Mouse (Mus musculus): ENCODE data around the gene Atp10a. TPM values are rescaled to one million over a fixed set of nuclear protein-coding genes. Genes with fewer than 3 reads are reported as not detected.

Atp10a gene
- polyA plus RNA-seq, 1 experiment, result 9.9 TPM

DNA sequence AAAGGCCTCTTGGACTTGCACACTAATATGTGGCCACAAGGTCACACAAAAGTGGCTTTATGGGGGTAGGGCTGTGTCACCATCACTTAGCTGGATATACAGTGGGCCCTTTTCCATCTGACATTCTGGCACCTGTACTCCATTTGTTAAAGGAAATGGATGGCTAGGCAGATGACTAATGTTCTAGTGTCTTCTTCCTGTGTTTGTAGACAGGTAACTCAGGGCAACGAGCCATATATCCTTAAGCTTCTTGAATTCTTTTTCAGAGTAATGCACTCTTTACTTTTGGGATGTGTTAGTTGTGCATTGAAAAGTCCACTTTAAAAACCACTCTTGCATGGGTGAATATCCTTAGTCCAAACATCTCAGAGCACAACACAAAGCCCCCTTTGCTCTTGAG, 30.0 kb downstream of the Atp10a start:
- H3K36me3 ChIP-seq (ENCODE audit: control insufficient read depth, insufficient read depth, low read length, poor library complexity, severe bottlenecking), result no peaks in the 10 kb centered on the region
- no peaks in the 10 kb centered on the region for H3K4me1 ChIP-seq (ENCODE audit: control insufficient read depth, insufficient read depth, low read length)
- no peaks in the 10 kb centered on the region for H3K9me3 ChIP-seq (replicated peaks; ENCODE audit: control insufficient read depth, insufficient read depth, low read length, poor library complexity, severe bottlenecking)
- no peak overlapping the region for H3K27ac ChIP-seq (ENCODE audit: insufficient read depth, low read length)
- H3K27me3 ChIP-seq (ENCODE audit: control insufficient read depth, insufficient read depth, low read length, poor library complexity, severe bottlenecking), result no peaks in the 10 kb centered on the region
- TF ChIP-seq EP300 (IDR thresholded peaks at IDR 0.05; ENCODE audit: insufficient read depth, low read depth, low read length), result no peak
- no peak for TF ChIP-seq CTCF (IDR thresholded peaks at IDR 0.05; ENCODE audit: low read depth, low read length)
- TF ChIP-seq POLR2A (IDR thresholded peaks at IDR 0.05; ENCODE audit: insufficient read depth, low read length), result no peak
- no peak overlapping the region for H3K9ac ChIP-seq (ENCODE audit: low read depth, poor library complexity, severe bottlenecking)
- no peak overlapping the region for H3K4me3 ChIP-seq (ENCODE audit: low read depth, low read length)

DNA sequence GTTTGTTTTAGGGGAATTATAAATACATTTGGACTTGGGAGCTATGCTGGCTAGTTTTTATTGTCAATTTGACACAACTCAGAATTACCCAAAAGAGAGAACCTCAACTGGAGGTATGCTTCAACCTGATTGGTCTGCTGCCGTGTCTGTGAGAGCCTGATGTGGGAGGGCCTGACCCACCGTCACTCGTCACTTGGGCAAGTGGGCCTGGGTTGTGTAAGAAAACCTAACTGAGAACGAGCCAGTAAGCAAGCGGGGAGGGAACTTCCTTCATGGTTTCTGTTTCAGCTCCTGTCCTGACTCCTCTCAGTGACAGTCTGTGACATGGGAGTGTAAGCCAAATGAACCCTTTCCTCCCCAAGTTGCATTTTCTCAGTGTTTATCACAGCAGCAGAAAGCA, 30.6 kb downstream of the Atp10a start:
- Histone ChIP-seq H3K27me3 (ENCODE audit: control insufficient read depth, insufficient read depth, low read length, poor library complexity, severe bottlenecking) (no peaks in the 10 kb centered on the region), H3K27ac (ENCODE audit: insufficient read depth, low read length) (no peak overlapping the region)

DNA sequence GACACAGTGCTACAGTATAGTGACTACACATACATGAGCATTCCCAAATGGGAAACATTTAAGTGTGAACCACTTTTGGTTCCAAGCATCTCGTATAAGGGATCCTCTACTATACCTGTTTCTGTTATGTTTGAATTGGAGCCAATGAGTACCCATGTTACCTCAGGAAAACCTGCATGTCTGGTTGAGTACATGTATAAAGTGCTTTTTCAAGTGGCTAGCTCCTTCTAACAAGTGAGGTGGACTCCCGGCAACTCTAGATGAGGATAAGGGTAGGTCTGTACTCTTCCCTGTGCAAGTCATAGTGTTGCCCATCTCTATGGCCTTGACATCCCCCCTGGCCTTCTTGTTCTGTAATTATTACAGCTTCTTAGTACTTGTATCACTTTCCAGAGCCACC, 31.0 kb downstream of the Atp10a start:
- H3K36me3 ChIP-seq (ENCODE audit: control insufficient read depth, insufficient read depth, low read length, poor library complexity, severe bottlenecking), result no peaks in the 10 kb centered on the region
- no peak overlapping the region for H3K9ac ChIP-seq (ENCODE audit: low read depth, poor library complexity, severe bottlenecking)
- no peak for TF ChIP-seq CTCF (IDR thresholded peaks at IDR 0.05; ENCODE audit: low read depth, low read length)
- TF ChIP-seq EP300 (IDR thresholded peaks at IDR 0.05; ENCODE audit: insufficient read depth, low read depth, low read length), result no peak
- no peak for TF ChIP-seq POLR2A (IDR thresholded peaks at IDR 0.05; ENCODE audit: insufficient read depth, low read length)
- no peaks in the 10 kb centered on the region for H3K27me3 ChIP-seq (ENCODE audit: control insufficient read depth, insufficient read depth, low read length, poor library complexity, severe bottlenecking)
- no peaks in the 10 kb centered on the region for H3K9me3 ChIP-seq (replicated peaks; ENCODE audit: control insufficient read depth, insufficient read depth, low read length, poor library complexity, severe bottlenecking)
- no peak overlapping the region for H3K27ac ChIP-seq (ENCODE audit: insufficient read depth, low read length)
- no peaks in the 10 kb centered on the region for H3K4me1 ChIP-seq (ENCODE audit: control insufficient read depth, insufficient read depth, low read length)
- H3K4me3 ChIP-seq (ENCODE audit: low read depth, low read length), result no peak overlapping the region

More for the DNA sequence above, 30.6 kb downstream of the Atp10a start:
- no peak overlapping the region for H3K9ac ChIP-seq (ENCODE audit: low read depth, poor library complexity, severe bottlenecking)
- no peaks in the 10 kb centered on the region for H3K9me3 ChIP-seq (replicated peaks; ENCODE audit: control insufficient read depth, insufficient read depth, low read length, poor library complexity, severe bottlenecking)
- H3K4me1 ChIP-seq (ENCODE audit: control insufficient read depth, insufficient read depth, low read length), result no peaks in the 10 kb centered on the region
- TF ChIP-seq CTCF (IDR thresholded peaks at IDR 0.05; ENCODE audit: low read depth, low read length) (no peak), EP300 (IDR thresholded peaks at IDR 0.05; ENCODE audit: insufficient read depth, low read depth, low read length) (no peak), POLR2A (IDR thresholded peaks at IDR 0.05; ENCODE audit: insufficient read depth, low read length) (no peak)
- no peak overlapping the region for H3K4me3 ChIP-seq (ENCODE audit: low read depth, low read length)
- H3K36me3 ChIP-seq (ENCODE audit: control insufficient read depth, insufficient read depth, low read length, poor library complexity, severe bottlenecking), result no peaks in the 10 kb centered on the region

DNA sequence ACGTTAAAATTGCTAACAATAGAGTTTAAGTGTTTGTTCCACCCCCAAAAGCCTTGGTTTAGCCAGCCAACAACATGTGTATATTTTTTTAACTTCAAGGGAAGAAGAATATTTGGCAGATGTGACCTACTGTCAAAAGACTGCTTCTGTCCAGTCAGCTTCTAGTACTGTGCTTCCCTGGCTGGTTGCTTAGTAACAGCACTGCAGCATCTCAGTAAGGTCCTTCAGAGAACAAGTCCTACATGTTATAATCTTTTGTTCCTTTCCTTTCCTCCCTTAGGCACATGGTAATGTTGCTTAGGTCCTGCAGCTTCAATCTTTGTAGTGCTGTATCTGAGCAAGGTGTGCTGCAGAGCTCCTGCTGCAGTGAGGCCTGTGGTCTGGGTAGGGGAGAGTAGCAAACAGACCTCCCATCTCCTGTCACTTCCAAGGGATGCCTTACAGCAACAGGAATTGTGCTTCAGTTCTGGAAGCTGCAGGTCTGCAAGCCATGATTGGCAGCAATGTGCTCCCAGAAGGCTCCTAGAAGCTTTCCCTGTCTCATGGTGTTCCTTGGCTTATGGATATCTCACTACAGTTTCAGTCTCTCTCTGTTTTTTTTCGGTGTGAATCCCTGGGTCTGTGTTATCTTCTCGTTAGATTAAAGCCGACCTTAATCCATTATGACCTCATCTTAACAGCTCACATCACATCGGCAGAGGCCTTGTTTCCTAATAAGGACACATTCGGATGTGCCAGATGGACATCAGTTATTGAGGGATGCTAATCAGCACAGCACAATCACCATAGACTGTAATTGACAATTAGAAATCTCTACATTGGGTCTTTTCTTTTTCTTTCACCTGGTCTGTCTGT, 34.3 kb downstream of the Atp10a start:
- Histone ChIP-seq H3K9ac (ENCODE audit: low read depth, poor library complexity, severe bottlenecking) (no peak overlapping the region), H3K4me1 (ENCODE audit: control insufficient read depth, insufficient read depth, low read length) (no peaks in the 10 kb centered on the region), H3K4me3 (ENCODE audit: low read depth, low read length) (no peak overlapping the region), H3K27ac (ENCODE audit: insufficient read depth, low read length) (no peak overlapping the region), H3K27me3 (ENCODE audit: control insufficient read depth, insufficient read depth, low read length, poor library complexity, severe bottlenecking) (no peaks in the 10 kb centered on the region), H3K9me3 (replicated peaks; ENCODE audit: control insufficient read depth, insufficient read depth, low read length, poor library complexity, severe bottlenecking) (no peaks in the 10 kb centered on the region), H3K36me3 (ENCODE audit: control insufficient read depth, insufficient read depth, low read length, poor library complexity, severe bottlenecking) (no peaks in the 10 kb centered on the region)
- TF ChIP-seq EP300 (IDR thresholded peaks at IDR 0.05; ENCODE audit: insufficient read depth, low read depth, low read length) (no peak), CTCF (IDR thresholded peaks at IDR 0.05; ENCODE audit: low read depth, low read length) (no peak), POLR2A (IDR thresholded peaks at IDR 0.05; ENCODE audit: insufficient read depth, low read length) (no peak)

DNA sequence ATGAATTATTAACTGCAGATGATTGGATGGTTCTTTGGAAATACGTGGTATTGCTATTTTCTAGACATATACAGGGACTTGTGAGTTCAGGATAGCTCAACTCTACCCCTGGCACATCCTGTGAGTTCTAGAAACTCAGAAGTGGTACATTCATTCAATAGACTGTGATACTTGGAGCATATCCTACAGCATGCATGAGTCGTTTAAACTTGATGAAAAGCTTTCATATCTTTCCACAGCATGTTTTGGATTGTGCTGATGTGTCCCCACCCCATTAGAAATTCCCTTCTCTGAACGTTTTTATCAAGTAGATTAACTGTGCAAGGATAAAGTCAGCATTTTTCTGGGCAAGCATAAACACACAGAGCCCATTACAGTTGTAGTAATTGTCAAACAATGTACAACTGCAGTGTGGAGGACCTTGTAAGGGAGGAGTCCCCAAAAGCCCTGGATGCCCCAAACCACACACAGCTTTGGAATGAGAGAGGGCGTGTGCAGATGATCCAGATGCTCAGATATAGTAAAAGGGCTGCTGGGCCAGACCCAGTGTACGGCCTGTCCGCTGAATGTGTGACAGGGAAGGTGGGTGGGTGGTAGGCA, 35.1 kb downstream of the Atp10a start:
- Histone ChIP-seq H3K9me3 (replicated peaks; ENCODE audit: control insufficient read depth, insufficient read depth, low read length, poor library complexity, severe bottlenecking) (no peaks in the 10 kb centered on the region), H3K36me3 (ENCODE audit: control insufficient read depth, insufficient read depth, low read length, poor library complexity, severe bottlenecking) (no peaks in the 10 kb centered on the region), H3K4me1 (ENCODE audit: control insufficient read depth, insufficient read depth, low read length) (no peaks in the 10 kb centered on the region), H3K9ac (ENCODE audit: low read depth, poor library complexity, severe bottlenecking) (no peak overlapping the region), H3K27me3 (ENCODE audit: control insufficient read depth, insufficient read depth, low read length, poor library complexity, severe bottlenecking) (no peaks in the 10 kb centered on the region), H3K4me3 (ENCODE audit: low read depth, low read length) (no peak overlapping the region), H3K27ac (ENCODE audit: insufficient read depth, low read length) (no peak overlapping the region)
- TF ChIP-seq CTCF (IDR thresholded peaks at IDR 0.05; ENCODE audit: low read depth, low read length) (no peak), EP300 (IDR thresholded peaks at IDR 0.05; ENCODE audit: insufficient read depth, low read depth, low read length) (no peak), POLR2A (IDR thresholded peaks at IDR 0.05; ENCODE audit: insufficient read depth, low read length) (no peak)

DNA sequence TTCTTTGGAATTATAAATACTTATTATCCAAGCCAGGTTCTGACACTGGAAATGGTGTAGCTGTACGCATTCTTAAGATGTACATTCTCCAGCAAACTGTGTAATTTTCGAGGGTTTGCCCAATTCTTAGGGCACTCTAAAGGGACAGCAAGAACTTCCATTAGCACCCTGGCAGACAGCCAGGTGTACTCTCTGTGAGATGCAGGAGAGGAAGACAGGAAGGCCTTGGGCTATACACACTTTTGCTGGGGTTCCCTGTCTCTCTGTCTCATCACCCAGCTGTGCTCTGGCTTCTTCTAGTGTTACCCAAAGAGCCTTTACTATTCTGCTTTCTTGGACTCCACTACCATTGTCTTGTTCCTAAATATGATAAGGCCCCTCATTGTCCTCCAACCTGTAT, 36.7 kb downstream of the Atp10a start:
- Histone ChIP-seq H3K36me3 (ENCODE audit: control insufficient read depth, insufficient read depth, low read length, poor library complexity, severe bottlenecking) (no peaks in the 10 kb centered on the region), H3K4me3 (ENCODE audit: low read depth, low read length) (no peak overlapping the region), H3K9me3 (replicated peaks; ENCODE audit: control insufficient read depth, insufficient read depth, low read length, poor library complexity, severe bottlenecking) (no peaks in the 10 kb centered on the region), H3K27me3 (ENCODE audit: control insufficient read depth, insufficient read depth, low read length, poor library complexity, severe bottlenecking) (no peaks in the 10 kb centered on the region), H3K27ac (ENCODE audit: insufficient read depth, low read length) (no peak overlapping the region), H3K4me1 (ENCODE audit: control insufficient read depth, insufficient read depth, low read length) (no peaks in the 10 kb centered on the region), H3K9ac (ENCODE audit: low read depth, poor library complexity, severe bottlenecking) (no peak overlapping the region)
- no peak for TF ChIP-seq CTCF (IDR thresholded peaks at IDR 0.05; ENCODE audit: low read depth, low read length)

All from ES-Bruce4 (cell line).